Mouse (Mus musculus) neutrophil, adult 5-6 weeks (primary cell): ENCODE data around the gene Sin3b. TPM values are rescaled to one million over a fixed set of nuclear protein-coding genes. Genes with fewer than 3 reads are reported as not detected.
A peak's percentile ranks its signal among the peaks of the same experiment; 100 is the strongest.
"Not testable (repeated sequence)": the region's sequence is repeated elsewhere in the genome, so short reads cannot be mapped to it uniquely, and the experiment has no call there.

Experiments
- ATAC-seq: fragments of 151-379, 151-347 bp; 2 replicates; pipeline ENCODE4 v1.8.0; 2017; ENCODE audit warnings: mild to moderate bottlenecking, moderate TSS enrichment; ENCODE audit not compliant: insufficient number of reproducible peaks, poor library complexity, low FRiP score, severe bottlenecking; ENCODE audit errors: extremely low read depth
- total RNA-seq: library from RNA; stranded (forward); fragments of 200-1000 nt; gene quantifications from 2 replicates; pipeline ENCODE4 v1.2.3, GENCODE M21; 2017

Sin3b gene
- total RNA-seq: 124 and 128 TPM in 2 replicates

- peak; percentile 96 for ATAC-seq
Observed at GRCm38 (mm10) chr8:72722769-72723650, at the start of gene Sin3b. TSS of gene Sin3b (plus strand) at chr8:72723285.

- peak; percentile 36; the same call in 1 of the 2 replicates for ATAC-seq
Observed at GRCm38 (mm10) chr8:72674184-72674583, 48.9 kb upstream of the Sin3b start.

DNA sequence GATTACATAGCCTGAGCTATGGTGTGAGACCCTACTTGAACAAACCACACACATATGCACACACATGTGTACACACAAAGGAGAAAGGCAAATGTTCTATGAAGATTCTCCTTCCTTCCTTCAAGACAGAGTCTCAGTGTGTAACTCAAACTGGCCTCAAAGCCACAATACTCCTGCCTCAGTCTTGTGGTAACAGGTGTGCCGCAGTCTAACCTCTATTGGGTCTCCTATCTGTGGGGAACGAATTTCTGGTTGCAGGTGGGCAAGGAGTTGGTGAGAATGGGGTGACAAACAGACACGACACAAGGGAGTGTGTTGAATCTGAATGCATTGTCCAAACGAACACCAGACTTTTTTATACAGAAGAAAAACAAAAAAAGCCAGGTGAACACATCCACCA lies 46.6 kb upstream of the Sin3b start:
- ATAC-seq: no peak

DNA sequence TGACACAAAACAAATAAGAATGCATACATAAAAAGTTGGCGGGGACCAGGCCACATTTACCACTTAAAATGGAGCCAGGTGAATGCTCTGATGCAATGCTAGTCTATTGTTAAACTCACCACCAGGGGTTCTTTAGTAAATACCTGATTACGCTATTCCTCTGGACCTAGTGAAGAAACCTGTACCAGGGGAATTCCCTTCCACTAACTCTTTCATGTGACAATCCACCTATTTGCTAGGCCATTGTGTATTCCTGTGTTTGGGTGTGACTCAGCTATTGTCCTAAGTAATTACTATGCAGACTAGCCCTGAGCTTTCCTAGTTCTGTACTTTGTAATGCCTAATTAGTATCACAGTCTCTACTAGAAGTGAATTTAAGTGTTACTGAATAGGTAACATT lies 46.2 kb upstream of the Sin3b start:
- not testable (repeated sequence) for ATAC-seq

GRCm38 (mm10) chr8:72677331-72677730 lies 45.8 kb upstream of the Sin3b start:
- no peak for ATAC-seq

DNA sequence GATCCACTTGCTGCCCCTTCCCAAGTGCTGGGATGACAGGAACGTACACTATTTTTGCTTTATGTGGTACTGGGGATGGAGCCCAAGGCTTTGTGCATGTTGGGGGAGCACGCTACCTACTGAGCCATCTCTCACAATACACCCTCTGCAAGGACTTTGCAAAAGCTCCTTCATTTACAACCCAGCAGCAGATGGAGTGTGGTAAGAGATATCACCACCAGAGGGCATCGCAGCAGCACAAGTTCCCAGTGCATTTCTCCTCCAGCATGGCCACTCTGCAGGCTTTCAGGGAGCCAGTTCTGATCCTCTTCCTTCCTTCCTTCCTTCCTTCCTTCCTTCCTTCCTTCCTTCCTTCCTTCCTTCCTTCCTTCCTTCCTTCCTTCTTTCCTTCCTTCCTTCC lies 43.0 kb upstream of the Sin3b start:
- ATAC-seq: peak; percentile 52; the same call in 1 of the 2 replicates

GRCm38 (mm10) chr8:72682051-72682687 lies 40.9 kb upstream of the Sin3b start:
- no peak for ATAC-seq

DNA sequence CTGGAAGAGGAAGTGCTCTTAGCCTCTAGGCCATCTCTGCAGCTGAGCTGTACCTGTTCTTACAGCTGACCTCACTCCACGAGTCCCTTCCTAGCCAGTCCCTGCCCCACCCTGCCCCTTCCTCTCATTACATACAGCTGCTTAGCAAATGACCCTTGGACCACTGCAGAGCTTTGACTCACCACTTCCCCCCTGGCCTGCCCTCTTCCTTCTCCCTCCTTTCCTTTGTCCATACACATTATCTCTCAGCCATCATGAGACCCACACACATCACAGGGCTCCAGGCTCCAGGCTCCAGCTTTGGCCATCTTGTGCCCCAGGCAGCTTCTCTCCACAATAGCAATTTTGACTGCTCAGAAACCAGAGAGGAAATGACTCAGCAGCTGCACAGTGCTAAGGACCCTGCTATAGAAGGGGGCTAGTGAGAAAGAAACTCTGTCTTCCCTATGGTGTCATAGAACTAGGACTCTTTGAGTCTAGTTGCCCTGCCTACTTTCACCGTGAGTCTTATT lies 40.0 kb upstream of the Sin3b start:
- ATAC-seq: no peak

- ATAC-seq: not testable (repeated sequence)
Observed at GRCm38 (mm10) chr8:72683572-72684099, 39.4 kb upstream of the Sin3b start.

GRCm38 (mm10) chr8:72698349-72698926 lies 24.6 kb upstream of the Sin3b start:
- ATAC-seq: no peak

DNA sequence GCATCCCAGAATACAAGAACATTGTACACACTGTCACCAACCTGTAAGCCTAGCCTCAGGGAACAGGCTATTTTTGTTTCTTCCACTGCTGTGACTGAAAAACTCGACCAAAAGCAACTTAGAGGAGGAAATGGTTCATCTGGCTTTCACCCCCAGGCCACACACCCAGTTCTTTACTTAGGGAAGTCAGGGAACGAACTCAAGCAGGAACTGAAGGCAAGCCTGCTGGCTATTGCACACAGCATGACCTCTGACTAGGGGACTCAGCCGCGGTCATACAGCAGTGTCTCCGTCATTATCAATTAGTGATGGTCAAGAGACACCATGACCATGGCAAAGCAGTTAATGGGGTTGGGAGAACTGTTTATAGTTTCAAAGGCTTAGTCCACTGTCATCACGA lies 10.5 kb upstream of the Sin3b start:
- ATAC-seq: no peak

DNA sequence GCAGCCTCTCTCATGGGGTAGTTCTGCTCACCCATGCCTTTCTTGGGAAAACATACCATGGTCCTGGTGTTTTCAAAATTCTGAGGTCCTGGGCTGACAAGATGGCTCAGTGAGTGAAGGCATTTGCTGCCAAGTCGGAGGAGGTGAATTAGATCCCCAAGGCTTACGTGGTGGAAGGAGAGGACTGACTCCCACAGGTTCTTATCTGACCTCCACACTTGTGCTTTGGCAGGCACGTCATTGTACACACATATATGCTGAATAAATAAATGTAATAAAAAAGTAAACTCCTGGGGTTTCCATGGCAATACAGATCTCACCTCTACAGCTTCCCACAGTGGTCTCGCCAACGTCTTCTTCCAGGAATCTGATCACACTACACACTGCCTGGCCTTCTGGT lies 6.5 kb upstream of the Sin3b start:
- no peak for ATAC-seq

DNA sequence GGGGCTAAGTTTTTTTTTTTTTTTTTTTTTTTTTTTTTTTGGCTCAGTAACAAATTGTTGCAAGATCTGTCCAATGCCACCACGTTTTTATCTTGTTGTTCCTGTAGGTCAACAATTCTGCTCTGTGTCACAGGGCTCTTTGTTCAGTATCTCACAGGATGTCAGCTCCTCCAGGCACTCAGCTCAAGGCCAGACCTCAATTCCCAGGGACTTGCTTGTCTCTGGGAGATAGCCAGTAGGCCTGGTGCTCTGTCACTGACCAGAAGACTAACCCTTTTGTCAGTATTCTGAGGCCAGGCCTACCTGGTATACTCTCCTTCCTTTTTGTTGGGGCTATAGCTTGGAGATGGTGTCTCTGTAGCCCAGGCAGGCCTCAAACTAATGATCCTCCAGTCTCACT lies 2.5 kb upstream of the Sin3b start:
- ATAC-seq: no peak

DNA sequence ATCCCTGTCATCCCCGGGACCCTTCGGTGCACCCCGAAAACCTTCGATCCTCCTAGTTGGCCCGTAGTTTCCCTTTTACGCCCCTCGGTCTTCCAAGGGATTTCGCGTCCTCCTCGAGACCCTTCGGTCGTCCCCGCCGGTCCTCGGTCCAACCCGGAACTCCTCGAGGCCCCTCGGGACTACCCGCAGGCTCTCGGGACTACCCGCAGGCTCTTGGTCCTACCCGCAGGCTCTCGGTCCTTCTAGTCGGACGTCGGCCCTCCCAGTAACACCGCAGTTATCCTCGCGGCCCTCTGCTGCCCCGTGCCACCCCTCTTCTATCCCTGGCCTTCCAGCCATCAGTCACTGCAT lies 541 bp downstream of the Sin3b start:
- ATAC-seq: no peak

- ATAC-seq: no peak
Observed at GRCm38 (mm10) chr8:72728636-72729035, 5.6 kb downstream of the Sin3b start.

DNA sequence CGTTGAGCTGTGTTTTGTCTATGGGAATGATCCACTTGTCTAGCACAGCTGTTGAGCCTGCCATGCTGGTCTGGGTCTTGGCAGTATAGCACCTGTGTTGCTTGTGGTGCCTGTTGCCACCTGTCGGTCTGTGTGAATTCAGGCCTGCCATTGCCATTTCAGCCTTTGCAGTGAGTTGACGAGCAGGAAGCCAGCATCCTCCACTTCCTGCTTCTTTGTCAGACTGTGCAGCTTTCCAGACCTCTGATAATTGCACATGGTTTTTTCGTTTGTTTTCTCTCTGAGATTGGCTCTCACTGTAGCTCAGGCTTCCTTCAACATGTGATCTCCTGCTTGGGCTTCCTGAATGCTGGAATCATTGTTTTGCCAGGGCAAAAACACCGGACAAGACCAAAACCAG lies 11.9 kb downstream of the Sin3b start:
- no peak for ATAC-seq

- ATAC-seq: no peak
Observed at GRCm38 (mm10) chr8:72736868-72737267, 13.8 kb downstream of the Sin3b start.

GRCm38 (mm10) chr8:72746061-72746460 lies 23.0 kb downstream of the Sin3b start:
- peak; percentile 46; the same call in 1 of the 2 replicates for ATAC-seq

DNA sequence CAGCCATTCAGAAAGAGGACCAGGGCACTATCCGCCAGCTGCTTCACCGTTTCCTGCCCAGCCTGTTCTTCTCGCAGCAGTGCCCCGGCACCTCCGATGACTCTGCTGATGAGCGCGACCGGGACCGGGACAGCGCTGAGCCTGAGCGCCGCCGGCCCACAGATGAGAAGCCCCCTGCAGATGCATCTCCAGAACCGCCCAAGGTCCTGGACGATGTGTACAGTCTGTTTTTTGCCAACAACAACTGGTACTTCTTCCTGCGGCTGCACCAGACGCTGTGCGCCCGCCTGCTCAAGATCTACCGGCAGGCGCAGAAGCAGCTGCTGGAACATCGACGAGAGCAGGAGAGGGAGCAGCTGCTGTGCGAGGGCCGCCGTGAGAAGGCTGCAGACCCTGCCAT lies 26.8 kb downstream of the Sin3b start:
- no peak for ATAC-seq

GRCm38 (mm10) chr8:72750266-72750665 lies 27.2 kb downstream of the Sin3b start:
- ATAC-seq: no peak
